Comparison of ENCODE assay signal across 8 mouse cellular contexts in genomic region chr5:114587908-114588307, GRCm38 (mm10). TPM values are rescaled to one million over a fixed set of nuclear protein-coding genes. Genes with fewer than 3 reads are reported as not detected.
DNase-seq lines count a peak whose midpoint lies in the region; ATAC-seq and TF ChIP-seq lines count a peak whose summit lies in the region.

No protein-coding gene starts in this region.

- peak; percentile 38; the same call in 1 of the 2 replicates for ATAC-seq in limb, embryonic 14.5 days (ENCODE audit: low FRiP score, low read depth)

- H3K9ac ChIP-seq in limb, embryonic 14.5 days (ENCODE audit: low read depth, low read length, severe bottlenecking), result no peak overlapping the region

- no peak overlapping the region for H3K4me2 ChIP-seq in limb, embryonic 14.5 days (replicated peaks; ENCODE audit: low read depth, low read length, severe bottlenecking)

- DNase-seq in adrenal gland, adult 18-20 months (ENCODE audit: low spot score in 2 of 2), result peak; percentile 70 to 72
- DNase-seq in adrenal gland, adult 8-10 months, result no peak
- peak; percentile 75 for DNase-seq in A20 (ENCODE audit: low read depth, low spot score)
- DNase-seq in embryonic facial prominence, embryonic 10.5 days (ENCODE audit: low spot score), result peak; percentile 86
- peak; percentile 80 for DNase-seq in limb, embryonic 14.5 days (ENCODE audit: low spot score)
- no peak for DNase-seq in frontal cortex, postnatal 36 days (ENCODE audit: low spot score in 2 of 2)
- DNase-seq in cerebellum, adult 9-10 months, result no peak

- TF ChIP-seq POLR2A in limb, embryonic 14.5 days (IDR thresholded peaks at IDR 0.05; ENCODE audit: borderline replicate concordance, extremely low read depth, insufficient read depth, insufficient read length), result no peak
- TF ChIP-seq POLR2A in small intestine, adult 2 months (IDR thresholded peaks at IDR 0.05; ENCODE audit: low read depth, low read length), result no peak

- H3K4me1 ChIP-seq in embryonic facial prominence, embryonic 10.5 days, result peaks cover 99% of the 10 kb centered on the region
- H3K4me1 ChIP-seq in limb, embryonic 14.5 days (ENCODE audit: control insufficient read depth, insufficient read depth, low read length), result peaks cover 8% of the 10 kb centered on the region
- peaks cover 22% of the 10 kb centered on the region for H3K4me1 ChIP-seq in small intestine, adult 2 months (ENCODE audit: control insufficient read depth, insufficient read depth, insufficient read length, low read length)

- 38% methylated on average over 9 of the region's 9 CpGs for WGBS in embryonic facial prominence, embryonic 10.5 days
- WGBS in limb, embryonic 14.5 days, result 36% methylated on average over 9 of the region's 9 CpGs
- 37% methylated on average over 9 of the region's 9 CpGs for whole genome bisulfite sequencing in small intestine, adult 2 months

- H3K36me3 ChIP-seq in embryonic facial prominence, embryonic 10.5 days (replicated peaks), result no peaks in the 10 kb centered on the region
- no peaks in the 10 kb centered on the region for H3K36me3 ChIP-seq in limb, embryonic 14.5 days (ENCODE audit: control insufficient read depth, insufficient read depth, low read length)
- H3K36me3 ChIP-seq in small intestine, adult 2 months (ENCODE audit: control insufficient read depth, insufficient read depth, low read length), result no peaks in the 10 kb centered on the region

- H3K27ac ChIP-seq in embryonic facial prominence, embryonic 10.5 days (replicated peaks), result no peak overlapping the region
- no peak overlapping the region for H3K27ac ChIP-seq in limb, embryonic 14.5 days (replicated peaks; ENCODE audit: low read depth, low read length)
- no peak overlapping the region for H3K27ac ChIP-seq in small intestine, adult 2 months (ENCODE audit: insufficient read depth, low read depth, low read length)

- no peak overlapping the region for H3K4me3 ChIP-seq in embryonic facial prominence, embryonic 10.5 days
- no peak overlapping the region for H3K4me3 ChIP-seq in limb, embryonic 14.5 days (replicated peaks; ENCODE audit: low read length)
- H3K4me3 ChIP-seq in small intestine, adult 2 months (ENCODE audit: low read depth, low read length), result no peak overlapping the region

- no peaks in the 10 kb centered on the region for H3K9me3 ChIP-seq in embryonic facial prominence, embryonic 10.5 days
- H3K9me3 ChIP-seq in limb, embryonic 14.5 days (ENCODE audit: control insufficient read depth, low read length), result no peaks in the 10 kb centered on the region

- no peaks in the 10 kb centered on the region; the same call in 1 of the 2 replicates for H3K27me3 ChIP-seq in embryonic facial prominence, embryonic 10.5 days (replicated peaks; ENCODE audit: low read depth, poor library complexity, severe bottlenecking)
- no peaks in the 10 kb centered on the region for H3K27me3 ChIP-seq in limb, embryonic 14.5 days (ENCODE audit: control insufficient read depth, insufficient read depth, low read length)
- no peaks in the 10 kb centered on the region for H3K27me3 ChIP-seq in small intestine, adult 2 months (ENCODE audit: control insufficient read depth, insufficient read depth, low read length)

- TF ChIP-seq CTCF in small intestine, adult 2 months (IDR thresholded peaks at IDR 0.05; ENCODE audit: extremely low read depth, insufficient read length, insufficient replicate concordance, low read depth, low read length), result 0 out of 2 replicates have a peak, but pooled peaks have one; percentile 4

RNA-seq across cellular contexts. Expression of gene Fam222a, which starts 20.1 kb away (rescaled TPM):
- 10 to 100 TPM; 62.7 to 76.0 TPM for total RNA-seq in adrenal gland, adult 18-20 months (2021)
- total RNA-seq in adrenal gland, adult 8-10 months (2022), result 10 to 100 TPM; 28.1 to 47.2 (median 33.7) TPM
- 2.3 and 3.8 TPM in 2 replicates for polyA plus RNA-seq in embryonic facial prominence, embryonic 10.5 days (2016; fragmentation: Nextera tagmentation; extraction: Ambion mirVana)
- polyA plus RNA-seq in limb, embryonic 14.5 days (2012; rRNA removed), result 1.5 and 2.2 TPM in 2 replicates
- polyA plus RNA-seq in limb, embryonic 14.5 days (2014; fragmentation: Nextera tagmentation; extraction: Ambion mirVana), result 0.86 and 1.1 TPM in 2 replicates
- polyA plus RNA-seq in small intestine, adult 2 months (2012; rRNA removed), result 2.8 and 5.3 TPM in 2 replicates

Comparison
In these comparisons a context has a peak if more than half of its experiments do, and no peak if none do; other contexts are left out.
1. DNase-seq: peak in adrenal gland, adult 18-20 months (2 of 2), A20 (single experiment), embryonic facial prominence, embryonic 10.5 days (single experiment) and limb, embryonic 14.5 days (single experiment); none in adrenal gland, adult 8-10 months (single experiment), frontal cortex, postnatal 36 days (0 of 2) and cerebellum, adult 9-10 months (single experiment).